Mouse (Mus musculus) adrenal gland, postnatal 4 days (tissue): ENCODE measurements around the gene Ralb. TPM values are rescaled to one million over a fixed set of nuclear protein-coding genes. Genes with fewer than 3 reads are reported as not detected.

ENCODE experiments used
- DNase-seq, 2 experiments: peaks; one replicate each; pipeline ENCODE4 v3.0.0; 2021 to 2022; ENCODE audit warnings: low spot score in 2 of 2, mixed read lengths in 2 of 2
- total RNA-seq, 2 experiments: library from RNA; stranded (reverse); gene quantifications; 2 replicates each; pipeline ENCODE4 v1.2.3; 2021

Ralb gene
- total RNA-seq, 2 experiments from 2014 or later: 69.3 to 76.0 TPM

DNA sequence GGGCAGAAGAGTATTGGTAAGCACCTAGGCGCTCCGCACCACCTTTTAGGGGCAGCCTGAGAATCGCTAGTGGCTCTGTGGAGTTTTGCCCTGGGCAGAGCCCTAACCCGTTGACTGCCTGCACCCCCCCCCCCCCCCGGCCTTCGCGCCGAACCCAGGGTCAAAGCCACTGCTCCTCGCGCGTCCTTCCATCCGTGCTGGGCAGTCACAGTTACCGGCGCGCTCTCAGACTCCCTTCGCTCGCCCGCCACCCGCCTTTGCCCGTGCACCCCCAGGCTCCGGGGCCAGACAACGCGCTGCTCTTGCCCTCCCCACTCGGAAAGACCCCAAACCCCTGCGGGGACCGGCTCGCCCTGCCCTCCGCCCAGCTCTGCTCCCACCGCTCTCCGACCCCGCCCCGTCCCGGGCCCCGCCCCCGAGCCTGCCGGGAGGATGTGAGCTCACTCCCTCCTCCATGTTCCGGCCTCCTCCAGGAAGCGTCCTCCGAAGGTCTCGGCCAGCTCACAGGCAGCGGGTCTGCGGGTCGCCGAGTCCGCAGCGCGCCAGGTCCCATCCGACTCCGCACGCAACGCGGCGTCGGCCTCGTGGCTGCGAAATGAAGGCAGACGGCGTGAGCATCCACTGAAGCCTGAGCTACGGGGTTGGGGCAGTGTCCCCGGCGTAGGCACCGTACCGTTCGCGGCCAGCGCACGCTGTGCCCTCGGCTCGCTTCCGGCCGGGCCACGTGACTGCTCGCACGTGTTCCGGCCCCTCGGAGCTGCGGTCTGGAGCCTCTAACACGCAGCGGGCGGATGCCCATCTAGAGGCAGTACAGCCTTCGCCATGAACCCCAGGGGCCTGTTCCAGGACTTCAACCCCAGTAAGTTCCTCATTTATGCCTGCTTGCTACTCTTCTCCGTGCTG, 21.3 kb upstream of the Ralb start, which contains the start of gene Tmem185b:
Gene Tmem185b, plus strand, starts transcription at position 472 of the 903 bp plus-strand sequence.
- DNase-seq: peak; percentile 78 to 92

DNA sequence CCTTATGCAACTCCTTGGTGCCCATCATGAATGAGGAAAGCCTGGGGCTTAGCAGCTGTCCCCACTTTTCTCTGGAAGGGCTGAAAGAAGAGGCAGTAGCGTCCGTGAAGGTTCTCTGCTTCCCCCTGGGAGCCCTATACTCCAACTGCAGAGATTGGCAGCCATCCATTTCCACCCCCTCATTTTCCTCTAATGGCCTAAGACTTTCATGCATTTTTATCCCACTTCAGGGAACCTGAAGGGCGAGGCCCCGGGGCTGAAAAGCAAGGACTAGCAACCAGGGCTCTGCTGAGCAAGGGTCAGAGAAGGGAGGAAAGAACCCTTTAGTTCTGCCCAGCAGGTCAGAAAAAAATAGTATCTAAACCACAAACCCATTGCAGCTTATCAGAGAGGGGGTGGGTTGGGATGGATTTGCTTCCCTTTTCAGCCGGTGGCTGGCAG, 20.4 kb upstream of the Ralb start:
- DNase-seq: no peak

DNA sequence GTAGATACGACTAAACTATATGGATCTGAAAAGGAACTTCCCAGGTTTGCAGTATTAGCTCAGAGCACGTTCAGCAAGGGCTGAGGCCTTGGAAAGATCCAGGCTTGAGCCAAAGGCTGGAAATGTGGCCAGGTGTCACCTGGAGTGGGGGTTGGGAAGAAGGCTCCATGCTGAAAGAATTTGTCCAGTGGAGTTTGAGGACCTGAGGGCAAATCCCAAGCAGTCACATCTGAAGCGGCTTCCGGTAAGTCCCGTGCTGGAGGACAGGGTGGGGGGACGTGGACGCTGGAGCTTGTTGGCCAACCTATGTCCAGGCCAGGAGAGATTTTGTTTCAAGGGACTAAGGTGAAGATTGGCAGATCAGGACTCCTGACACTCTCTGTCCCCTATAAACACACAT, 19.2 kb upstream of the Ralb start:
- no peak for DNase-seq

DNA sequence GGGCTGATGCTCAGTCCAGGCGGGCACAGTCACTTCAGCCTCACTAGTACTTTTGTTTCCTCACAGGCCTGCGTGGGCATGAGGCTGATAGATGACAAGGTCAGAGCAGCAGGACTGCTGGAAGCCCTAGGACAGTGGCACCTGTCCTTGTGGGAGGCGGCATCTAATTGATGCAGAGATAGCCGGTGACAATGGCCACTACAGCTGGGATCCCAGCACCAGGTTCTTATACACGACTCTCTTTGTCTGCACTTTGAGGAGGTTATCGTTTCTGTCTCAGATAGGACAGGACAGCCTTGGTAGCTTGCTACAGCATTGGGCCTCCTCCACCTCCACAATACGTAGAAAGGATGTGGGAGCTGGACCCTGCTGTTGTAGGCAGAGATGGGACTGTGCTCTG, 18.8 kb upstream of the Ralb start:
- DNase-seq: no peak

DNA sequence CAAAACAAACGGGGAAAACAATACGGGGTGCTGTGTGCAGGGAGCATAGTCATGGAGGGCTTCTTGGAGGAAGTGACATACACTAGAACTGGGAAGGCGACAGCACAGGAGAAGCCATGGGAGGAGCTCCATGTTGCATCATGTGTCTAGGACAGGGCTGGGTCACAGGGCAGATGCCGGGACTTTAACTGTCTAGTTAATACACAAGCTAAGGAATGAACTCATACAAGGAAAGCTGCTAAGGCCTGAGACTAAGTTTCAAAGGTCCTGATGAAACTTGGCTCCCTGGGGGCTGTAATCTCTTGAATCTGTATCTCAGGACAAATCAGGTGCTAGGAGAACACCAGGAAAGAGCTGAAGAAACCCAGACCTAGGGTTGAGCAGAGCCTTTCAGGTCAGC, 18.1 kb upstream of the Ralb start:
- DNase-seq: no peak

DNA sequence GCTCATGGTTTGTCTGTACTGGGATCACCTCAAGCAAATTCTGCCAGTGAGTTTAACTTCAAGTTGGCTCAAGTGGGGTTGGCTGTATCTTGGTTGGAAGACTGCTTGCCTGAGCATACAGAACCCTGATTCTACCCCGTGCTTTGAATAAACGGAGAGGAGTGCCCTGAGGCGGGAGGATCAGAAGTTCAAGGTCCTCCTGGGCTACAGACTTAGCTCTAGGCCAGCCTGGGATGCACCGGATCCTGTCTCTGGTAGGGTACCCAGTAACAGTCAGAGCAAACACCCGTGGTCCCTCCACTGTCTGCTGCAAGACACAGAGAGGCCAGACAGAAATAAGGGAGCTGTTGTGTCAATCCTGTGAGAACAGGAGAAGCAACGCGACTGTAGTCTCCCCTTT, 17.1 kb upstream of the Ralb start:
- DNase-seq: no peak

DNA sequence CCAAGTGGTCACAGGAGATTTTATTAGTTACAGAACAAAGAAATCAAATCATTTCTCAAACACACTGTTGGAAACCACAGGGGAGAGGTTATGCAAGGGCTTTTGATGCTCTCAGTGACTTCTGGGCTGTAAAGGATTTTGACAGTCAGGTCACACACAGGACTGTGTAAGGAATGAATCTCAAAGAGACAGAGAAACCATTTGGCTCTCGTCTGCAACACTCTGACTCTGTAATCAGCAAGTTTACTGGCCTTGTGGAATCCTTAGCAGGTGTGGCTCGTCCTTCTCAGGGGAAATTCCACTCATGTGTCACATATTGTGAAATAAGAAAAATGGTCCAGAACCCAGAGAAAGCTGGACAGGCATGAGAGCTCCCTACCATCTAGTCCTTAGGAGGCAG, 16.4 kb upstream of the Ralb start:
- DNase-seq: no peak

DNA sequence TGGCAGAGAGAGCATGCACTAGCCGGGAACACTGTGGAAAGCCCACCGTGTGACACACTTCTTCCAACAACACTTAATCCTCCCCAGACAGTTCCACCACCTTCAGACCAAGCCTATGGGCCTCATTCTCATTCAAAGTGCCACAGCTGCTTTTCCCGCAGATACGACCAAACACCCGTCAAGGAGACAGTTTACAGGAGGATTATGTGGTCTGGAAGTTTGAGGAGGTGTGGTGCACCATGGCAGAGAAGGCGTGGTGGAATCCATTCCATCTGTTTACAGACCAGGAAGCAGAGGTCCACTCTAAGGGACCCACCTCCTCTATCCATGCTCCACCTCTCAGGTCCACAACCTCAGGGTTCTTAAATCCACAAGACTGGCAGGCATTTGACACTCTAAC, 14.7 kb upstream of the Ralb start:
- no peak for DNase-seq

DNA sequence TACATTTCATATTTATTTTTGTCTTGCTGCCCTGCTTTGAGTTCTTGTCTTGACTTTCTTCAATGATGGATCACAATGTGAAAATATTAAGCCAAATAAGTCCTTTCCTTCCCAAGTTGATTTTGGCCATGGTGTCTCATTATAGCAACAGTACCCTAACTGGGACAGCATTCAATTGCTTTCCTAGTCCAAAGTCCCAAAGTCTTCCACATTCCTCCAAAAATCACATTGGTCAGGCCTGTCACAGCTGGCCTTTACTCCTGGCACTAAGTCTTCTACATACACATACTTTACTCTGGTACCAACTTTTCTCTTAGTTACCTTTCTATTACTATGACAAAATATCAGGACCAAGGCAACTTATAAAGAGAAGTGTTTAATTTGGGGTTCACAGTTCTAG, 14.2 kb upstream of the Ralb start:
- no peak for DNase-seq

DNA sequence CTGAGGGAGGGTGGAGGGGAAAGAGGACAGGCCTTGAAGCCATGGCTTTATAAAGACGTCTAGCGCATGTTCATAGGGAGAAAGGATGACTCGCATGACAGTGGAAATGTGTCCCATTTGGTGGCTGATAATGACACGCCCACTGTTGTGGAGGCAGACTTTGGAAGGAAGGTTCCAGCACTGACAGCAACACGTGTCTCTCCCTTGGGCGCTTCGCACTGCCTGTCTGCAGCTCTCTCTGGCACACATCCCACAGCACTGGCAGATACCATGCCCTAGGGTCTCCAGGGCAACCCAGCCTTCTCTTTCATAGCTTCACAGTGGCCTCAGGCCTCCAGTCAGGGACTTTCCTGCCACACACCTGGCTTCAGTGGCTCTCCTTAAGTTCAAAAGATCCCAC, 13.5 kb upstream of the Ralb start:
- DNase-seq: no peak

DNA sequence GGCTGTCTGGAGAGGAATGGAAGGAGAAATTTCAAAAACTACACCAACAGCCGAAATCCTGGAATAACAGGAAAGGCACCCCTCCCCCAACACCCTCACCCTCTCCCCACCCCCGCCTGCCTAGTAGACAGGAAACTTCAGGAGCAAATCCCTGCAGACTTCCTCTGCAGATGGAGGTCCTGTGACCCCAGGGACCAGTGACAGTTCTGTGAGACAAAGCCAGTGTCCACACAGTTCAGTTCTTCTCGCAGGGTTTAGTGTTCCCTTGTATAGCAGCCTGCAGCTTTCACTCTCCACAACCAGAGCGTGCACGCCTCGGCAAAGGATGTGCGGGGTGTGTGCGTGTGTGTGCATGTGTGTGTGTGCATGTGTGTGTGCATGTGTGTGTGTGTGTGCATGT, 6.3 kb upstream of the Ralb start:
- no peak for DNase-seq

DNA sequence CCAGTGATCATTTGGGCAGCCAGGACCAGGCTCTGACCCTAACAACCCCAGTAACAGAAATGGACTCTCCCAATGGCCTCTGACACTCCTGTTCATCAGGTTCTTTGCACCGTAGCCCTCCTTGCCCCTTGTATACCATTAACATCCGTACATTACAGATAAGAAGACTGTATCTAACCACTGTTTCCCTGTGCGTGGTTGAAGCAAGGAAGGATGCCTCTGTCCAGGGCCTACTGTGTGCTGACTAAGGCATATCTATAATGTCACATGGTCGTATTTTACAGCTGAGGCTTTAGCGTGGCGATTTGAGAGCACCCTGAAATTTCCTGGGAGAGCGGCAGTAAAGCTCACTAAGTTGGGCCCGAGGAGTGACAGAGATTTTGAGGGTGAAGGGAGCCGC, 5.8 kb upstream of the Ralb start:
- no peak for DNase-seq

DNA sequence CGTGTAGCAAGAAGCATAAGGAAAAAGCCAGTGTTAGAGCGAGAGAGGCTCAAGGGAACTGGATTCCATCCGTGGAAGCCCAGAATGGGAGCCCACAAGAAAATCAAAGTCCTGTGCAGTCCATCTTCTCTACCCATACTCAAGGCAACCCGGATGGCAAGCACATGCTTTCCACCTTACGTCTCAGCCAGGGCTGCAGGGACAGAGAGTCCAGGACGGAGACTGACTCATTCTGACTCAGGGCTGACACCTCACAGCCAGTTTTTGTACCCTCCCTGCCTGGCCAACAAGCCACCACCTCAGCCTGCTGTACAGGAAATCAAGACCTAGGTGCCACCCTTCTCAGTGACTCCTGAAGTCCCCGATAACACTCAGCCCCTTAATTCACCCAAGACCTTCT, 4.9 kb upstream of the Ralb start:
- DNase-seq: no peak

DNA sequence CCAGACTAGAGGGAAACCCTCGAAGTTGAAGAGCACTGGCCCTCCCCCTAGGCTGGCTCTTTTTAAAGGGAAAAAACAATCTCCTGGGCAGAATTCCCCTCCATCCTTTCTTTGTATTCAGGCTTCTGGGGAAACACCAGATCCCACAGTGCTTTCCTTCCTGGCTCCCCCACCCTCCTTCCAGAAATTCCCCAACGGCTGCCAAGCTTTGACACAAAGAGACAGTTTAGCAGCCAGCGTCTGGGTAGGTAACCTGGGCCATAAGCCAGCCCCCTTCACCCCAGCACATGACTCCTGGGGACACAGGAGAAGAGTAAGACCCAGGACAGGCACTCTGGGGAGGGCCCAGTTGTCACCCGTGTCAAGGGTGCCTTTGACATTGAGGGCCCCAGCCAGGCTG, 4.0 kb upstream of the Ralb start:
- no peak for DNase-seq

DNA sequence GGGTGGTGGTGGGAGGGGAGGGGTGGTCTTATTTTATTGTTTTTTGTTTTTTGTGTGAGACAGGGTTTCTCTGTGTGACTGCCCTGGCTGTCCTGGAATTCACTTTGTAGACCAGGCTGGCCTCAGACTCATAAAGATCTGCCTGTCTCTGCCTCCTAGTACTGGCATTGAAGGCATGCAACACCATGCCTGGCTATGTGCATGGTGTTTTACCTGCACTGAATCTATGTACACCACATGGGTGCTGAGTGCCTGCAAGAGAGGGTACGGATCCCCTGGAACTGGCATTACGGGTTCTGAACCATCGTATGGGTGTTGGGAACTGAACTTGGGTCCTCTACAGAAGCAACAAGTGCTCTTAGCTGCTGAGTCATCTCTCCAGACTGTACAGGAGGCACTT, 1.4 kb upstream of the Ralb start:
- no peak for DNase-seq

DNA sequence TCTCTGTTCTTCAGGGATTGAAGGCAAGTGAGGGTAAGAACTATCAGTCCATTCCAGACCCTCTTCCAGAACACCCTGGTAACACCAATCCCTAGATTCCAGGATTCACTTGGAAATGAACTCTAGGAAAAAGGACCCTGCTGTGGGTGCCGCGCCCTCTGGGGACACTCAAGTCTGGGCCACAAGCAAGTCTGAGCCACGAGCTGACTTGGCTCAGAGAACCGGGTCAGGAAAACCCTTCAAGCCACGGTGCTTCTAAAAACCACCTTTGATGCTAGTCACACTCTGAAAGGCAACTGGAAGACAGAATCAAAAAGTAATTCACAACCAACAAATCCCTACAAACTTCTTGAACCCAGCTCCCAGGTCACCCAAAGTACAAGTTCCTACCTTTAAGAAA, 786 bp downstream of the Ralb start:
- DNase-seq: no peak

DNA sequence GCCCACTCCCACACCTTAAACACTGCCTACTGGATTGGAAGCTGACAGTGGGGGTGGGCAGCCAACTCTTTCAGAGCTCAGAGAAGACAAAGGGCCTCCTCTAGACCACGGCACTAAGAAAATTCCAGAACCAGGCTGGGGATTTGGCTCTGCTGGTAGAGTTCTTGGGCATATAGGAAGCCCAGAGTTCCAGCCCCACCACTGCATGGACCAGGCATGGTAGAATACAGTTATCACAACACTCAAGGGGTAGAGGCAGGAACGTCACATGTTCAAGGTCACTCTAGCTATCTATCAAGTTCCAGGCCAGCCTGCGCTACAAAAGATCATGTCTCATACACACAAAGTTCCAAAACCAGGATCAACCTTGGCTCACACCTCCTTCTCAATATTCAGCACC, 1.4 kb downstream of the Ralb start:
- DNase-seq: no peak

DNA sequence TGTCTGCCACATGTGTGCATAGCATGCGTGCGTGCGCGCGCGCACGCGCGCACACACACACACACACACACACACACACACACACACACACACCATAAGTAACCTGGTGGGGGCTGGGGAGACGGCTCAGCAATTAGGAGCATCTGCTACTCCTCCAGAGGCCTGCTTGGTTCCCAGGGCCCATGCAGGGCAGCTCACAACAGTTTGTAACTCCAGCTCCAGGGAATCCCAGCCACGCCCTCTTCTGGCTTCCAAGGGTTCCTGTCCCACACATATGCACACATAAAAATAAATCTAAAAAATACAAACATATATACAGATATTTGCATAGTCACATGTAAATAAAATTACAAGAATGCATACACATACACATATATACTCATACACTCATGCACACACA, 1.9 kb downstream of the Ralb start:
- DNase-seq: no peak

DNA sequence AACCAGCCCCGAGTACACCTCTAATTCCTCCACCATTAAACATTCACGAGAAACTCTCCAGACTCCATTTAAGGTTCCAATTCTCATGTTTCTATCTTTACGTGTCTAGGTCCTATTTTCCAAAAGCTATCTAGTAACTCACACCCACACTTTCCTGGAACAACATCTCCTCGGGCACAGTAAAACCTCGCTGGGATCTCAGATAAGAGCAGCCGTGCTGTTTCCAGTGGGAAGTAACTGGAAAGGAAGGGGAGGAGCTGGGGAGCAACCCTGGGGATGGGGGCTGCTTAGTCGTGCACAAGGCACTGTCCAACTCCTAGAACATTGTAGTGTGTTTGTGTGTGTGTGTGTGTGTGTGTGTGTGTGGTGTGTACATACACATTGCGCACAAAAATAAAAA, 2.7 kb downstream of the Ralb start:
- no peak for DNase-seq

DNA sequence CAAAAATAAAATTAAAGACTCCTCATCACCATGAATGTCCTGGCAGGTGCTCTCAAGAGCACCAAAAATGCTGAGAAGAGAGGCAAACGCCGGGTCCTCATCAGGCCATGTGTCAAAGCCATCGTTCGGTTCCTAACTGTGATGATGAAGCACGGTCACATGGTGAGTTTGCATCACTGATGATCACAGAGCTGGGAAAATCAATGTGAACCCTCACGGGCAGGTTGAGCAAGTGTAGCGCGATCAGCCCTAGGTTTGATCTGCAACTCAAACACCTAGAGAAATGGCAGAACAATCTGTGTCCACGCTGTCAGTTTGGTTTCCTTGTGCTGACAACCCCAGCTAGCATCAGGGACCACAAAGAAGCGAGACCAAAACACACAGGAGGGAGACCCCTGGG, 5.1 kb downstream of the Ralb start:
- DNase-seq: no peak

DNA sequence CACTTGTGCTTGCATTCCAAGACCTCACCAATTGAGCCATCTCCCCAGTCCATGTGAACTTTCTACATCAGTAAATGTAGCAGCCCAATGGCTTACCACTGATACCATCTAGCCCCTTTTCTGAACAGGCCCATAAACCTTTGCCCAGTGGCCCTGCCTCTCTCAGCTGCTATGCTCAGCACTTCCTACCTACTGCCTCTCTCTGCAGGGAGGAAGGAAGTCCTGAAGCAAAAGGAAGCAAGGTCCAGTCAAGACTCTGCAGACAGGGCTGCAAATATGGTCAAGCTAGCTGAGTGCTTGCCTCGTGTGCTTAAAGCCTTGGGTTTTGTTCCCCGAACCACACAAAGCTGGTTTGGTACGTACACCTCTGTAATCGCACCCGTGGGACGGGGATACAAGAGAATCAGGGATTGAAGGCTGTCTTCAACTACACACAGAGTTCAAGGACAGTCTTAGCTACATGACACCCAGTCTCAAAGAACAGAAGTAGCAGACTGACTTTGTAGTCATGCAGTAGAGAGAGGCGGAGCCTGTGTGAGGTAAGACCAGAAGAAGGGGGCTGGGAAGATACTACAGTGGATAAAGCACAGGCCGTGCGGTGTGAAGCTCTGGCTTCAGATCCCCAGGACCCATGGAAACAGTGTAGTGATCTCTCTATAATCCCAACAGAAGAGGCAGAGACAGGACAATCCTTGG, 5.9 kb downstream of the Ralb start:
- DNase-seq: no peak

DNA sequence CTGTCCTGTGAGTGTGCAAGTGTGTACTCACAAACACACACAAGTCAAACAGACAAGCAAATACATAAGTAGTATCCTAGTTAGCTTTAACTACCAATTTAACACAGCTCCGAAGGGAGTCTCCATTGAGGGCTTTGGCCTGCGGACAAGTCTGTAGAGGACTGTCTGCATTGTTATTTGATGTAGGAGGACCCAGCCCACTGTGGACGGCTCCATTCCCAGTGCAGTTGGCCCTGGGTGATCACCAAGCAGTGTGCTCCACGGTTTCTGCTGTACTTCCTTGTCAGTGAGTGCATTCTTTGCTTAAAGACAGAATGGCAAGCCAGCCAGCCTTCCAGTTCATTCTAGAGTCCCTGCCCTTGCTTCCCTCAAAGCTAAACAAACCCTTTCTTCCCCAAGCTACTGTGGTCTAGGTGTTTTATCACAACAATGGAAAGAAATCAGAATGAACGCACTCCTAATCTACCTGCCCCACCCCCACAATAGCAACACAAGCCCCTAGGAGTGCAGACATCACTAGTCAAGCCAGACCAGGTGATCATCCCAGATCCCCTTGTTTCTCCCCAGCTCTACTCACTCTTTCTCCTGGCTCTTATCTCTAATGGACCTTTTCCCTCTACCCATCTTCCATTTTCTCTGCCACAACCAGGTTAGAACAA, 7.1 kb downstream of the Ralb start:
- DNase-seq: no peak
